In the genomic region with DNA sequence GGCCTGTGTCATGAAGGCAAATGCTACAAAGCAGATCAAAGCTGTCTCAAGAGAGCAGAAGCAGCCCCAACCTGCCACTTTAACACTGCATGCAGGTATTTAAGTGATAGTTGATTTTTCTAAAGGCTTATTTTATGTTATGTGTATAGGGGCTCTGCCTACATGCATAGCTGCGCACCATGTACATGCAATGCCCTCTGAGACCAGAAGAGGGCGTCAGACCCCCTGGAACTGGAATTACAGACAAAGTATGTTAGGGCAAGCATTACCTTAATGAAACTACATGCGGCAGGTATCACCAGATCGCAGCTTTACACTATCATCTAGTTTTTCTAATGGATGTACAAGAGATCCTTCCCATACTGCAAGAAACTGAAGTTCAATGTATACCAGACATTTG, we compare ENCODE assay signal across 8 mouse cellular contexts. TPM values are rescaled to one million over a fixed set of nuclear protein-coding genes. Genes with fewer than 3 reads are reported as not detected.
DNase-seq lines count a peak whose midpoint lies in the region; ATAC-seq and TF ChIP-seq lines count a peak whose summit lies in the region.

No protein-coding gene starts in this region.

- WGBS in cerebellum, adult 2 months: 68% methylated on average over 4 of the region's 4 CpGs
- 69% methylated on average over 4 of the region's 4 CpGs for WGBS in liver, embryonic 14.5 days (ENCODE audit: insufficient replicate concordance)

- ATAC-seq in common myeloid progenitor, adult 5-6 weeks (replicated peaks; ENCODE audit: low read depth, poor library complexity, severe bottlenecking): peak; percentile 58; the same call in 1 of the 2 replicates
- ATAC-seq in liver, embryonic 14.5 days (ENCODE audit: insufficient read depth): no peak

- no peak overlapping the region for H3K4me3 ChIP-seq in cerebellum, adult 2 months (replicated peaks; ENCODE audit: insufficient read depth, low read depth, low read length)
- no peak overlapping the region for H3K4me3 ChIP-seq in MEL (ENCODE audit: control insufficient read depth in 1 of 2, insufficient read depth in 1 of 2, low read depth in 2 of 2, low read length in 2 of 2)
- H3K4me3 ChIP-seq in liver, embryonic 14.5 days (ENCODE audit: insufficient read depth in 1 of 2, low read depth in 2 of 2, low read length in 2 of 2): no peak overlapping the region

- peaks cover 0 to 20% of the 10 kb centered on the region in 2 experiments; a peak in 2 of 4 replicates for H3K36me3 ChIP-seq in MEL (ENCODE audit: control insufficient read depth in 1 of 2, insufficient read depth in 2 of 2, low read length in 2 of 2)
- peaks cover 65% of the 10 kb centered on the region for H3K36me3 ChIP-seq in liver, embryonic 14.5 days (replicated peaks; ENCODE audit: control insufficient read depth, insufficient read depth, low read depth)

- H3K9me3 ChIP-seq in MEL (replicated peaks; ENCODE audit: insufficient read depth, low read length): no peaks in the 10 kb centered on the region
- no peaks in the 10 kb centered on the region for H3K9me3 ChIP-seq in liver, embryonic 14.5 days (ENCODE audit: control insufficient read depth, low read length)

- peak; percentile 65 for TF ChIP-seq CTCF in cerebellum, adult 2 months (IDR thresholded peaks at IDR 0.05; ENCODE audit: borderline replicate concordance, insufficient read depth, low read depth, low read length)
- peak; percentile 66 to 89 (median 69) for TF ChIP-seq CTCF in MEL (IDR thresholded peaks at IDR 0.05 in 2 of 3, conservative IDR thresholded peaks at IDR 0.05 in 1 of 3; ENCODE audit: control insufficient read depth in 1 of 3, insufficient read depth in 1 of 3, low read depth in 2 of 3, low read length in 3 of 3, poor library complexity in 1 of 3, severe bottlenecking in 1 of 3)
- peak; percentile 79 for TF ChIP-seq CTCF in liver, embryonic 14.5 days (IDR thresholded peaks at IDR 0.05; ENCODE audit: low read depth)

- TF ChIP-seq EP300 in MEL (IDR thresholded peaks at IDR 0.05; ENCODE audit: low read depth in 1 of 2, low read length in 2 of 2): no peak
- no peak for TF ChIP-seq EP300 in liver, embryonic 14.5 days (IDR thresholded peaks at IDR 0.05; ENCODE audit: low read depth)

- TF ChIP-seq RAD21 in MEL (IDR thresholded peaks at IDR 0.05; ENCODE audit: low read depth, low read length): peak; percentile 49

- H3K9ac ChIP-seq in MEL (ENCODE audit: control insufficient read depth, low read depth, low read length, poor library complexity, severe bottlenecking): no peak overlapping the region
- no peak overlapping the region for H3K9ac ChIP-seq in liver, embryonic 14.5 days (replicated peaks)

- no peak for TF ChIP-seq POLR2A in cerebellum, adult 2 months (IDR thresholded peaks at IDR 0.05; ENCODE audit: borderline replicate concordance, insufficient read depth, low read length)
- no peak for TF ChIP-seq POLR2A in MEL (IDR thresholded peaks at IDR 0.05; ENCODE audit: control insufficient read depth in 1 of 2, insufficient read depth in 1 of 2, low read depth in 1 of 2, low read length in 2 of 2, poor library complexity in 1 of 2)

- no peaks in the 10 kb centered on the region for H3K4me1 ChIP-seq in cerebellum, adult 2 months (ENCODE audit: control insufficient read depth, insufficient read depth, low read length)
- H3K4me1 ChIP-seq in MEL (ENCODE audit: control insufficient read depth in 1 of 2, insufficient read depth in 2 of 2, low read length in 2 of 2): no peaks in the 10 kb centered on the region
- no peaks in the 10 kb centered on the region for H3K4me1 ChIP-seq in liver, embryonic 14.5 days (replicated peaks; ENCODE audit: control insufficient read depth in 2 of 2, insufficient read depth in 2 of 2, low read length in 1 of 2)

- no peak overlapping the region for H3K27ac ChIP-seq in cerebellum, adult 2 months (ENCODE audit: insufficient read depth, low read length)
- H3K27ac ChIP-seq in MEL (ENCODE audit: control insufficient read depth, low read depth, low read length): no peak overlapping the region
- H3K27ac ChIP-seq in liver, embryonic 14.5 days: no peak overlapping the region

- peak; percentile 18 to 50 for DNase-seq in cerebellum, adult 2 months
- no peak for DNase-seq in cerebellum, adult 9-11 months
- peak; percentile 31 to 34 for DNase-seq in left cerebral cortex, postnatal 14 days (ENCODE audit: low spot score in 2 of 2)
- DNase-seq in left cerebral cortex, postnatal 36 days (ENCODE audit: low spot score in 2 of 2): no peak
- peak; percentile 59 for DNase-seq in MEL (ENCODE audit: low read depth, low spot score)
- no peak for DNase-seq in liver, embryonic 14.5 days (ENCODE audit: low read depth in 3 of 3, low spot score in 3 of 3)
- peak; percentile 52 for DNase-seq in thymus, postnatal 4 days

- intact Hi-C loops in left cerebral cortex, postnatal 14 days (cut with DNase I): no loop called here
- intact Hi-C loops in left cerebral cortex, postnatal 36 days (cut with DNase I): no loop called here

- H3K27me3 ChIP-seq in cerebellum, adult 2 months (ENCODE audit: control insufficient read depth, insufficient read depth, low read length): no peaks in the 10 kb centered on the region
- H3K27me3 ChIP-seq in MEL (ENCODE audit: control insufficient read depth in 1 of 2, insufficient read depth in 2 of 2, low read length in 2 of 2): no peaks in the 10 kb centered on the region
- H3K27me3 ChIP-seq in liver, embryonic 14.5 days (ENCODE audit: control insufficient read depth, insufficient read depth, low read length): no peaks in the 10 kb centered on the region

- no peaks in the 10 kb centered on the region for H3K79me2 ChIP-seq in MEL (ENCODE audit: control insufficient read depth, insufficient read depth, low read length, poor library complexity)

- no peak overlapping the region for H3K4me2 ChIP-seq in liver, embryonic 14.5 days (ENCODE audit: low read depth)

TF ChIP-seq in MEL, 35 proteins besides CTCF, POLR2A, EP300 and RAD21:
- no peak for TF ChIP-seq MAZ (IDR thresholded peaks at IDR 0.05; ENCODE audit: low read depth, low read length)
- TF ChIP-seq BHLHE40 (IDR thresholded peaks at IDR 0.05; ENCODE audit: borderline replicate concordance, low read depth, low read length): no peak
- peak; percentile 57 for TF ChIP-seq SMC3 (IDR thresholded peaks at IDR 0.05; ENCODE audit: low read depth, low read length)

RNA-seq across cellular contexts. Expression of a gene that starts 27.9 kb away (rescaled TPM):
- 33.8 and 35.6 TPM in 2 replicates for polyA plus RNA-seq in cerebellum, adult 2 months (2012; rRNA removed)
- total RNA-seq in left cerebral cortex, postnatal 14 days (2021): 10 to 100 TPM; 38.8 to 41.0 TPM
- 10 to 100 TPM; 37.4 to 45.4 TPM for total RNA-seq in left cerebral cortex, postnatal 36 days (2021)
- 16.4 and 17.1 TPM in 2 replicates for total RNA-seq in MEL (2012; rRNA removed)
- 100 to 1,000 TPM in 1 of 2 experiments, 10 to 100 TPM in 1; 30.8 to 123 TPM for polyA plus RNA-seq in MEL (2012; ENCODE audit: insufficient read depth in 1 of 2, insufficient read length in 2 of 2, low read depth in 1 of 2, low replicate concordance in 2 of 2, missing spikeins in 1 of 2)
- total RNA-seq in common myeloid progenitor, adult 5-6 weeks (2017): 46.8 and 76.1 TPM in 2 replicates
- 8.7 and 9.7 TPM in 2 replicates for polyA plus RNA-seq in liver, embryonic 14.5 days (2012; rRNA removed)
- 10.8 and 12.3 TPM in 2 replicates for polyA plus RNA-seq in liver, embryonic 14.5 days (2014; fragmentation: Nextera tagmentation; extraction: Ambion mirVana)

Comparison
In these comparisons a context has a peak if more than half of its experiments do, and no peak if none do; other contexts are left out.
1. DNase-seq: peak in cerebellum, adult 2 months (2 of 2), left cerebral cortex, postnatal 14 days (2 of 2), MEL (single experiment) and thymus, postnatal 4 days (single experiment); none in cerebellum, adult 9-11 months (single experiment), left cerebral cortex, postnatal 36 days (0 of 2) and liver, embryonic 14.5 days (0 of 3).
2. Peak in every context shown above with its lines, with median percentiles within 50 percentile points of each other: CTCF ChIP-seq.